In genomic region chrX:151045850-151046249, GRCm38 (mm10) we compare ENCODE assay signal across 7 mouse cellular contexts. TPM values are rescaled to one million over a fixed set of nuclear protein-coding genes. Genes with fewer than 3 reads are reported as not detected.
DNase-seq lines count a peak whose midpoint lies in the region; ATAC-seq lines count a peak whose summit lies in the region.

TSS of gene Fgd1 (plus strand) at chrX:151046150.

- H3K4me1 ChIP-seq in megakaryocyte, embryonic 14.5 days = peaks cover 10% of the 10 kb centered on the region
- no peaks in the 10 kb centered on the region; the same call in 1 of the 2 replicates for H3K4me1 ChIP-seq in forebrain, embryonic 11.5 days (replicated peaks; ENCODE audit: control insufficient read depth, insufficient read depth, low read length)
- H3K4me1 ChIP-seq in neural tube, embryonic 12.5 days = peaks cover 15% of the 10 kb centered on the region

- peak within 1 kb of the TSS; percentile 89 for H3K4me3 ChIP-seq in megakaryocyte, embryonic 14.5 days (replicated peaks)
- peak within 1 kb of the TSS; percentile 60 for H3K4me3 ChIP-seq in forebrain, embryonic 11.5 days (ENCODE audit: low read depth, low read length)
- H3K4me3 ChIP-seq in neural tube, embryonic 12.5 days = peak within 1 kb of the TSS; percentile 66

- H3K27ac ChIP-seq in forebrain, embryonic 11.5 days (ENCODE audit: low read depth, low read length) = peak within 1 kb of the TSS; percentile 84
- peak within 1 kb of the TSS; percentile 72 for H3K27ac ChIP-seq in neural tube, embryonic 12.5 days

- H3K9ac ChIP-seq in forebrain, embryonic 11.5 days (ENCODE audit: low read length) = peak within 1 kb of the TSS; percentile 79
- peak within 1 kb of the TSS; percentile 81 for H3K9ac ChIP-seq in neural tube, embryonic 12.5 days

- no peak for DNase-seq in forebrain, embryonic 11.5 days (ENCODE audit: low spot score)
- no peak for DNase-seq in layer of hippocampus, postnatal 25 days (ENCODE audit: extremely low spot score in 1 of 2, low spot score in 1 of 2)
- DNase-seq in cerebellum, postnatal 36 days = no peak
- DNase-seq in embryo, embryonic 9.5 days (ENCODE audit: extremely low spot score) = no peak

- 95% methylated on average over 8 of the region's 8 CpGs for WGBS in forebrain, embryonic 11.5 days
- WGBS in neural tube, embryonic 12.5 days = 96% methylated on average over 8 of the region's 8 CpGs

- ATAC-seq in megakaryocyte, adult 5-6 weeks (ENCODE audit: poor library complexity, severe bottlenecking) = no peak
- no peak for ATAC-seq in forebrain, embryonic 11.5 days (replicated peaks; ENCODE audit: low FRiP score)
- no peak for ATAC-seq in neural tube, embryonic 12.5 days (ENCODE audit: low FRiP score, low read depth)

- H3K9me3 ChIP-seq in megakaryocyte, embryonic 14.5 days = peaks cover 17% of the 10 kb centered on the region
- no peaks in the 10 kb centered on the region for H3K9me3 ChIP-seq in forebrain, embryonic 11.5 days (ENCODE audit: control insufficient read depth, low read length)
- H3K9me3 ChIP-seq in neural tube, embryonic 12.5 days = no peaks in the 10 kb centered on the region

- H3K27me3 ChIP-seq in megakaryocyte, embryonic 14.5 days (replicated peaks) = peaks cover 59% of the 10 kb centered on the region
- no peaks in the 10 kb centered on the region for H3K27me3 ChIP-seq in forebrain, embryonic 11.5 days (ENCODE audit: control insufficient read depth, insufficient read depth, low read length)
- no peaks in the 10 kb centered on the region for H3K27me3 ChIP-seq in neural tube, embryonic 12.5 days (replicated peaks)

- no peaks in the 10 kb centered on the region for H3K36me3 ChIP-seq in megakaryocyte, embryonic 14.5 days (replicated peaks; ENCODE audit: low read length)
- H3K36me3 ChIP-seq in forebrain, embryonic 11.5 days (ENCODE audit: control insufficient read depth, insufficient read depth, low read length) = no peaks in the 10 kb centered on the region
- H3K36me3 ChIP-seq in neural tube, embryonic 12.5 days = no peaks in the 10 kb centered on the region

- peak within 1 kb of the TSS; percentile 62 for H3K4me2 ChIP-seq in forebrain, embryonic 11.5 days (ENCODE audit: low read depth, low read length, severe bottlenecking)
- peak within 1 kb of the TSS; percentile 68 for H3K4me2 ChIP-seq in neural tube, embryonic 12.5 days (replicated peaks)

RNA-seq across cellular contexts. Expression of gene Fgd1, which starts in this region (rescaled TPM):
- polyA plus RNA-seq in megakaryocyte, embryonic 14.5 days (2012; ENCODE audit: insufficient read depth, low replicate concordance) = 0.36 TPM in 1 of 2 replicates, not detected in the other
- 0.83 and 1.2 TPM in 2 replicates for total RNA-seq in megakaryocyte, adult 5-6 weeks (2015)
- 0.73 and 1.2 TPM in 2 replicates for total RNA-seq in megakaryocyte, adult 5-6 weeks (2017)
- 11.7 and 12.5 TPM in 2 replicates for polyA plus RNA-seq in forebrain, embryonic 11.5 days (2014; fragmentation: Nextera tagmentation; extraction: Ambion mirVana)
- total RNA-seq in layer of hippocampus, postnatal 25 days (2021) = 10 to 100 TPM; 18.6 to 23.5 TPM
- 12.8 and 12.9 TPM in 2 replicates for polyA plus RNA-seq in neural tube, embryonic 12.5 days (2016; fragmentation: Nextera tagmentation; extraction: Ambion mirVana)

Comparison
In these comparisons a context has a peak if more than half of its experiments do, and no peak if none do; other contexts are left out.
1. RNA of gene Fgd1 (total RNA-seq): 18.6 to 23.5 TPM in layer of hippocampus, postnatal 25 days; 0.73 to 1.2 TPM in megakaryocyte, adult 5-6 weeks; every median in the first group is over 4 times any median in the second.
2. Peak in every context shown above with its lines, with median percentiles within 50 percentile points of each other: H3K4me3 ChIP-seq.